10 mouse cellular contexts compared by ENCODE assay signal in the genomic region with DNA sequence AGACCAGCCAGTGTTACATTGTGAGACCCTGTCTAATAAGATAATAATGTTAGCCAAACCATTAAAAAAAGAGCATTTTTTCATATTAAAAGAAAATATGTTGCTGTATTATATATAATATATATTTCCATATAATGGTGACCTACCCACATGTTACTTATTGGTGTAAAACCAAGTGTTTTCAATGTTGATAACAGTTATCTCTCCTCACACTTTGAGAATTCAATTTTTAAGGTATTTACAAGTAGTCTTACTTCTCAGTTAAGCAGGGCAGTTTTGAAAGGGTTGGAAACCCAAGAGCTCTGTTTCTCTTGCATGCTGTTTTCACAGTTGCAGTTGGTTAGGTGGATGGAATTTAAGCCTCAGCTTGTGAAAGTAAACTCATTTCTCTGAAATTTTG. TPM values are rescaled to one million over a fixed set of nuclear protein-coding genes. Genes with fewer than 3 reads are reported as not detected.
A peak's percentile ranks its signal among the peaks of the same experiment; 100 is the strongest.
DNase-seq lines count a peak whose midpoint lies in the region; ATAC-seq lines count a peak whose summit lies in the region.
"Had no signal": no experiment of that assay in that cellular context is flagged by ENCODE, and none has a peak within 500 bp of the region (broad histone marks: within the 10 kb centered on the region; RNA-seq: fewer than 3 reads in every experiment).

No protein-coding gene starts in this region.

- peaks cover 4% of the 10 kb centered on the region; the same call in 1 of the 2 replicates for H3K4me1 ChIP-seq in kidney, embryonic 14.5 days (ENCODE audit: control insufficient read depth, insufficient read depth, low read length)
- H3K4me1 ChIP-seq in hindbrain, embryonic 12.5 days, result peaks cover 6% of the 10 kb centered on the region
- H3K4me1 ChIP-seq in liver, embryonic 16.5 days (ENCODE audit: control insufficient read depth, low read depth, low read length), result peaks cover 27% of the 10 kb centered on the region

- no peaks in the 10 kb centered on the region; the same call in 1 of the 2 replicates for H3K36me3 ChIP-seq in kidney, embryonic 14.5 days (ENCODE audit: control insufficient read depth, insufficient read depth, low read length)
- H3K36me3 ChIP-seq in hindbrain, embryonic 12.5 days, result no peaks in the 10 kb centered on the region
- peaks cover 12% of the 10 kb centered on the region; the same call in 1 of the 2 replicates for H3K36me3 ChIP-seq in liver, embryonic 16.5 days (ENCODE audit: control insufficient read depth, insufficient read depth)

- H3K9ac ChIP-seq in kidney, embryonic 14.5 days (ENCODE audit: low read depth, low read length), result no peak overlapping the region
- no peak overlapping the region for H3K9ac ChIP-seq in hindbrain, embryonic 12.5 days
- peak overlapping the region; percentile 95 for H3K9ac ChIP-seq in liver, embryonic 16.5 days (ENCODE audit: low read depth, low read length)

- peak overlapping the region; percentile 93; the same call in 1 of the 2 replicates for H3K4me3 ChIP-seq in kidney, embryonic 14.5 days (ENCODE audit: low read length)
- no peak overlapping the region for H3K4me3 ChIP-seq in hindbrain, embryonic 12.5 days
- peak overlapping the region; percentile 94 for H3K4me3 ChIP-seq in liver, embryonic 16.5 days (ENCODE audit: low read depth, low read length)

- no peak overlapping the region for H3K27ac ChIP-seq in kidney, embryonic 14.5 days (ENCODE audit: low read depth, low read length)
- no peak overlapping the region for H3K27ac ChIP-seq in hindbrain, embryonic 12.5 days
- peak overlapping the region; percentile 94 for H3K27ac ChIP-seq in liver, embryonic 16.5 days (ENCODE audit: low read length)
- H3K27ac ChIP-seq: forebrain, embryonic 13.5 days had no signal

- intact Hi-C loops in left cerebral cortex, postnatal 4 days (cut with DNase I), result no loop called here

- DNase-seq in kidney, adult 18-20 months, result no peak
- DNase-seq in NIH3T3 (ENCODE audit: low read depth), result peak; percentile 15
- DNase-seq in left cerebral cortex, adult 8-10 months (ENCODE audit: low spot score in 2 of 2), result no peak
- DNase-seq in left cerebral cortex, postnatal 4 days, result no peak
- DNase-seq: lung, postnatal 10 days had no signal

- no peak for ATAC-seq in kidney, embryonic 14.5 days (ENCODE audit: low FRiP score, low TSS enrichment)
- ATAC-seq in hindbrain, embryonic 12.5 days (ENCODE audit: low FRiP score), result no peak
- ATAC-seq in liver, embryonic 16.5 days (ENCODE audit: low read depth), result no peak

- H3K9me3 ChIP-seq in kidney, embryonic 14.5 days (ENCODE audit: control insufficient read depth, low read length), result no peaks in the 10 kb centered on the region
- no peaks in the 10 kb centered on the region for H3K9me3 ChIP-seq in hindbrain, embryonic 12.5 days (replicated peaks)
- H3K9me3 ChIP-seq in liver, embryonic 16.5 days (replicated peaks; ENCODE audit: control insufficient read depth, low read length), result no peaks in the 10 kb centered on the region
- H3K9me3 ChIP-seq: forebrain, embryonic 13.5 days had no signal

- 0 out of 2 replicates have a peak, but pooled peaks cover 3% of the 10 kb centered on the region for H3K27me3 ChIP-seq in kidney, embryonic 14.5 days (ENCODE audit: control insufficient read depth, insufficient read depth, low read length)
- H3K27me3 ChIP-seq in hindbrain, embryonic 12.5 days, result no peaks in the 10 kb centered on the region
- no peaks in the 10 kb centered on the region for H3K27me3 ChIP-seq in liver, embryonic 16.5 days (ENCODE audit: control insufficient read depth, insufficient read depth, low read depth, low read length)
- H3K27me3 ChIP-seq: forebrain, embryonic 13.5 days had no signal

- H3K4me2 ChIP-seq in kidney, embryonic 14.5 days (replicated peaks; ENCODE audit: low read depth, low read length), result peak overlapping the region; percentile 60
- H3K4me2 ChIP-seq in hindbrain, embryonic 12.5 days (replicated peaks), result peak overlapping the region; percentile 69; the same call in 1 of the 2 replicates
- peak overlapping the region; percentile 72 for H3K4me2 ChIP-seq in liver, embryonic 16.5 days (ENCODE audit: low read depth, low read length)

RNA-seq across cellular contexts. Expression of a gene that starts 1.4 kb away (rescaled TPM):
- polyA plus RNA-seq in kidney, embryonic 14.5 days (2014; fragmentation: Nextera tagmentation; extraction: Ambion mirVana), result 25.9 and 33.3 TPM in 2 replicates
- 17.2 and 19.0 TPM in 2 replicates for polyA plus RNA-seq in hindbrain, embryonic 12.5 days (2016; fragmentation: Nextera tagmentation; extraction: Ambion mirVana)
- 60.6 and 64.8 TPM in 2 replicates for polyA plus RNA-seq in liver, embryonic 16.5 days (2015; fragmentation: Nextera tagmentation; extraction: Ambion mirVana)
- 10 to 100 TPM; 30.6 to 36.2 (median 33.5) TPM for total RNA-seq in left cerebral cortex, adult 8-10 months (2022)
- total RNA-seq in left cerebral cortex, postnatal 4 days (2021), result 10 to 100 TPM; 16.2 to 16.6 TPM

RNA-seq across cellular contexts. Expression of a gene that starts 11.5 kb away (rescaled TPM):
- 0.14 and 0.30 TPM in 2 replicates for polyA plus RNA-seq in kidney, embryonic 14.5 days (2014; fragmentation: Nextera tagmentation; extraction: Ambion mirVana)
- not detected in 2 replicates for polyA plus RNA-seq in hindbrain, embryonic 12.5 days (2016; fragmentation: Nextera tagmentation; extraction: Ambion mirVana)
- polyA plus RNA-seq in liver, embryonic 16.5 days (2015; fragmentation: Nextera tagmentation; extraction: Ambion mirVana), result 0.04 TPM in 1 of 2 replicates, not detected in the other
- total RNA-seq in left cerebral cortex, adult 8-10 months (2022), result under 1 TPM; 0.11 to 0.39 (median 0.20) TPM
- not detected for total RNA-seq in left cerebral cortex, postnatal 4 days (2021)
- polyA plus RNA-seq: forebrain, embryonic 13.5 days; inflammation-experienced regulatory T-cells, adult 6 months had no signal
